Mouse (Mus musculus) testis, adult 2 months (tissue): ENCODE measurements around the gene Epha6.

Experiments used
- CTCF ChIP-seq: fragments of 200-500 bp; IDR thresholded peaks from 2 replicates; pipeline ENCODE4 v1.5.1; 2012; ENCODE audit warnings: low read depth, mild to moderate bottlenecking, inconsistent platforms, low read length, moderate library complexity; ENCODE audit not compliant: control insufficient read depth, insufficient read depth, insufficient replicate concordance
- POLR2A ChIP-seq: fragments of 200-500 bp; IDR thresholded peaks from 2 replicates; pipeline ENCODE4 v1.6.1; 2012; ENCODE audit warnings: low read depth, mild to moderate bottlenecking, inconsistent platforms, low read length, moderate library complexity; ENCODE audit not compliant: control insufficient read depth

- TF ChIP-seq CTCF = no peak
- TF ChIP-seq POLR2A = no peak
Measured at GRCm38 (mm10) chr16:60266367-60267351, 338.7 kb downstream of the Epha6 start.
